Mouse (Mus musculus) kidney, adult 2 months (tissue): ENCODE results near the gene Rnf10. TPM values are rescaled to one million over a fixed set of nuclear protein-coding genes. Genes with fewer than 3 reads are reported as not detected.

Experiments
- DNase-seq: peaks from one replicate; pipeline ENCODE4 v3.0.0; 2021
- H3K27ac ChIP-seq: fragments of 200-500 bp; 2 replicates; pipeline ENCODE4 v1.5.1; 2012; ENCODE audit warnings: low read depth, low read length, control low read depth, inconsistent platforms; ENCODE audit not compliant: insufficient read depth
- H3K27me3 ChIP-seq: fragments of 200-500 bp; replicated peaks from 2 replicates; pipeline ENCODE4 v1.6.1; 2012; ENCODE audit warnings: mild to moderate bottlenecking, moderate library complexity, low read length, inconsistent platforms; ENCODE audit not compliant: control insufficient read depth, insufficient read depth
- H3K36me3 ChIP-seq: fragments of 200-500 bp; 2 replicates; pipeline ENCODE4 v1.6.1; 2012; ENCODE audit warnings: mild to moderate bottlenecking, moderate library complexity, low read length, inconsistent platforms; ENCODE audit not compliant: control insufficient read depth, insufficient read depth
- H3K4me1 ChIP-seq: fragments of 200-500 bp; 2 replicates; pipeline ENCODE4 v1.6.1; 2011; ENCODE audit warnings: low read length; ENCODE audit not compliant: control insufficient read depth, insufficient read depth
- H3K4me3 ChIP-seq: fragments of 200-500 bp; 2 replicates; pipeline ENCODE4 v1.5.1; 2011; ENCODE audit warnings: mild to moderate bottlenecking, low read depth, low read length, control low read depth; ENCODE audit not compliant: insufficient read depth
- CTCF ChIP-seq: fragments of 200-500 bp; conservative IDR thresholded peaks from 2 replicates; pipeline ENCODE4 v1.5.1; 2011; ENCODE audit warnings: low read depth, mild to moderate bottlenecking, control low read depth, low read length, moderate library complexity, mixed read lengths; ENCODE audit not compliant: insufficient read depth, insufficient read length
- POLR2A ChIP-seq: fragments of 200-500 bp; IDR thresholded peaks from one replicate; pipeline ENCODE4 v1.6.1; 2011; ENCODE audit warnings: low read depth, low read length, control low read depth
- WGBS: fragments of 180-500 bp; shearing (Covaris S2); methylation state at CpG from one replicate; pipeline ENCODE4 v1.1.7; 2018; 5-methylcytosine and 5-hydroxymethylcytosine counted together
- polyA plus RNA-seq: library from polyadenylated mRNA; depleted of rRNA; stranded (reverse); fragments of >200 nt; gene quantifications from 2 replicates; pipeline ENCODE4 v1.2.3, GENCODE M21; 2012; rRNA removed

Rnf10 gene
- polyA plus RNA-seq, 1 experiment: 129 TPM

GRCm38 (mm10) chr5:115193226-115193625 is 79.5 kb downstream of the Rnf10 start:
- WGBS: under 1% methylated on average over 34 of the region's 34 CpGs
- Histone ChIP-seq H3K27me3 (no peaks in the 10 kb centered on the region; the same call in 1 of the 2 replicates), H3K4me1 (0 out of 2 replicates have a peak, but pooled peaks cover 3% of the 10 kb centered on the region), H3K27ac (no peak overlapping the region), H3K36me3 (no peaks in the 10 kb centered on the region), H3K4me3 (peak overlapping the region; percentile 39; the same call in 1 of the 2 replicates)
- TF ChIP-seq POLR2A: no peak
- no peak for TF ChIP-seq CTCF
- peak; percentile 86 for DNase-seq

GRCm38 (mm10) chr5:115192828-115193195 is 79.9 kb downstream of the Rnf10 start:
- DNase-seq: no peak
- Histone ChIP-seq H3K27me3 (no peaks in the 10 kb centered on the region; the same call in 1 of the 2 replicates), H3K27ac (no peak overlapping the region), H3K4me1 (0 out of 2 replicates have a peak, but pooled peaks cover 3% of the 10 kb centered on the region), H3K36me3 (no peaks in the 10 kb centered on the region), H3K4me3 (no peak overlapping the region)
- 20% methylated on average over 7 of the region's 7 CpGs for WGBS
- TF ChIP-seq CTCF (no peak), POLR2A (no peak)

- no peak overlapping the region for H3K27ac ChIP-seq
- H3K27me3 ChIP-seq: no peaks in the 10 kb centered on the region; the same call in 1 of the 2 replicates
- 25% methylated on average over 29 of the region's 29 CpGs for WGBS
- 0 out of 2 replicates have a peak, but pooled peaks cover 3% of the 10 kb centered on the region for H3K4me1 ChIP-seq
- TF ChIP-seq CTCF (no peak), POLR2A (no peak)
- H3K4me3 ChIP-seq: no peak overlapping the region
- no peaks in the 10 kb centered on the region for H3K36me3 ChIP-seq
- DNase-seq: no peak
These were observed 80.5 kb downstream of the Rnf10 start for GRCm38 (mm10) chr5:115191880-115192827.

Other genes starting within 250 kb of the Rnf10 start
- not detected in 2 replicates for gene Gm10401, start 174.6 kb downstream of the Rnf10 start, polyA plus RNA-seq
- gene Acads, start 153.6 kb downstream of the Rnf10 start, polyA plus RNA-seq: 220 and 241 TPM in 2 replicates
- gene Unc119b, start 137.9 kb downstream of the Rnf10 start, polyA plus RNA-seq: 138 and 141 TPM in 2 replicates
- 202 and 209 TPM in 2 replicates for gene Mlec, start 114.7 kb downstream of the Rnf10 start, polyA plus RNA-seq
- 1.7 and 2.6 TPM in 2 replicates for gene Cabp1, start 78.5 kb downstream of the Rnf10 start, polyA plus RNA-seq
- gene Pop5, start 37.1 kb downstream of the Rnf10 start, polyA plus RNA-seq: 132 and 160 TPM in 2 replicates
- 19.5 and 25.1 TPM in 2 replicates for gene Coq5, start 6.8 kb upstream of the Rnf10 start, polyA plus RNA-seq
- 108 and 129 TPM in 2 replicates for gene Dynll1, start 28.1 kb upstream of the Rnf10 start, polyA plus RNA-seq
- gene Srsf9, start 54.3 kb upstream of the Rnf10 start, polyA plus RNA-seq: 39.2 and 44.8 TPM in 2 replicates
- gene Gatc, start 68.3 kb upstream of the Rnf10 start, polyA plus RNA-seq: 12.1 and 16.0 TPM in 2 replicates
- gene Triap1, start 68.3 kb upstream of the Rnf10 start, polyA plus RNA-seq: 15.9 and 20.1 TPM in 2 replicates
- 4,626 and 5,972 TPM in 2 replicates for gene Cox6a1, start 76.1 kb upstream of the Rnf10 start, polyA plus RNA-seq
- 2.0 and 2.5 TPM in 2 replicates for gene Msi1, start 156.7 kb upstream of the Rnf10 start, polyA plus RNA-seq
- 0.74 TPM in 1 of 2 replicates, not detected in the other for gene Pla2g1b, start 193.4 kb upstream of the Rnf10 start, polyA plus RNA-seq
- gene Sirt4, start 211.8 kb upstream of the Rnf10 start, polyA plus RNA-seq: 34.0 and 49.3 TPM in 2 replicates
- 101 and 122 TPM in 2 replicates for gene Pxn, start 233.8 kb upstream of the Rnf10 start, polyA plus RNA-seq